Mouse (Mus musculus) erythroblast, embryonic 14.5 days (primary cell): ENCODE data around the gene Pcdh9.

Source experiments
- GATA1 ChIP-seq: IDR thresholded peaks from 2 replicates; pipeline ENCODE4 v1.6.1; 2012; ENCODE audit warnings: low read length, inconsistent platforms, mixed read lengths
- TAL1 ChIP-seq: IDR thresholded peaks from 3 replicates; pipeline ENCODE4 v1.6.1; 2012; ENCODE audit warnings: low read length, inconsistent platforms, mixed read lengths

DNA sequence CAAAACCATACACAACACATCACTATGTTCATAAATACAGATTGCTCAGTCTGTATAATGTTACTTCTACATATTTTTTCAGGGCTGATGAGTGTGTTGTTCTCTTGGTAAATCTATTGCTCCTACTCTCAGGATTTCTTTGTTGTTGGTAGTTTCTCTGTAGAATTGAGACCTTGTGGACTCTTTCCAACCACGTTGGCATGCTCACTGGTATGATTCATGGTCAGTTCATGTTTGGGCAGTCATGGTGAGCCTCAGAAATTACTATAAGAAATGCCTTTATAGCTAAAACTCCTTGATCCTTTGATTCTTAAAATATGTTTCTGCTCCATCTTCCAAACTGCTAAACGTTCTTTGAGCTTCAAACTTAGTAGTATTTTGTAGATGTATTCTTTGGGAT is 326.1 kb downstream of the Pcdh9 start:
- TF ChIP-seq TAL1, result no peak
- no peak for TF ChIP-seq GATA1
